Mouse (Mus musculus) brain, embryonic 14.5 days (tissue): Measurements from ENCODE around the gene Tst.

Experiments
- CTCF ChIP-seq: fragments of 200-500 bp; IDR thresholded peaks from 2 replicates; pipeline ENCODE4 v1.5.1; 2012; ENCODE audit warnings: inconsistent platforms, mild to moderate bottlenecking, moderate library complexity, borderline replicate concordance; ENCODE audit not compliant: insufficient read depth, insufficient read length; ENCODE audit errors: extremely low read depth
- POLR2A ChIP-seq: fragments of 200-500 bp; IDR thresholded peaks from 2 replicates; pipeline ENCODE4 v1.6.1; 2012; ENCODE audit warnings: mild to moderate bottlenecking, inconsistent platforms, borderline replicate concordance; ENCODE audit not compliant: poor library complexity, insufficient read depth, insufficient read length, severe bottlenecking; ENCODE audit errors: extremely low read depth

DNA sequence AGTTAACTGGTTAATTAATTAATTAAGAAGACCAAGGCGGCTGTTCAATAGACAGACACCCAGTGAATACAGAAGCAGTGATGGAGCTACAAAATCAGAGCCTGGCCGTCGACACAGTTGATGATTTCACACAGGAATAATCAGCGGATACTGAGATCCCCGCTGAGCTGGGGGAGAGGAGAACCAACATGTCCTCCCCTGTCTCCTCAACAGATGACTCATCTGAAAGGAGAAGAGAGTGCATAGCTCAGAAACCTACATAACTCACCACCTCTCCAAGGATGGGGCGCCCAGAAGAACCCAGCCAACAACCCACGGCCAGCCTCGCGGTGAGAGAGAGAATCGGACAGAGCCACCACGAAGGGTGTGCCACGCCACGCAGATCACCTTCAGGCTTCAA lies 14.7 kb upstream of the Tst start:
- TF ChIP-seq CTCF (no peak), POLR2A (no peak)
